Mouse (Mus musculus) hindbrain, embryonic 13.5 days (tissue): Measurements from ENCODE around the gene Smap1. TPM values are rescaled to one million over a fixed set of nuclear protein-coding genes. Genes with fewer than 3 reads are reported as not detected.

Source experiments
- ATAC-seq: fragments of 200-750 bp; cut with Nextera tagmentation; 2 replicates; pipeline ENCODE4 v1.8.0; 2017; ENCODE audit warnings: moderate TSS enrichment; ENCODE audit not compliant: low FRiP score
- H3K27ac ChIP-seq: fragments of 300-500 bp; sonication (generic); 2 replicates; pipeline ENCODE4 v1.5.1; 2015; ENCODE audit warnings: inconsistent platforms, mild to moderate bottlenecking, moderate library complexity
- H3K27me3 ChIP-seq: fragments of 300-500 bp; sonication (generic); 2 replicates; pipeline ENCODE4 v1.6.1; 2015; ENCODE audit warnings: mild to moderate bottlenecking, inconsistent platforms
- H3K36me3 ChIP-seq: fragments of 300-500 bp; sonication (generic); 2 replicates; pipeline ENCODE4 v1.6.1; 2015; ENCODE audit warnings: mild to moderate bottlenecking, inconsistent platforms
- H3K4me1 ChIP-seq: fragments of 300-500 bp; sonication (generic); replicated peaks from 2 replicates; pipeline ENCODE4 v1.6.1; 2015; ENCODE audit warnings: inconsistent platforms
- H3K4me2 ChIP-seq: fragments of 300-500 bp; sonication (generic); 2 replicates; pipeline ENCODE4 v1.6.1; 2015; ENCODE audit warnings: inconsistent platforms, mild to moderate bottlenecking, moderate library complexity
- H3K4me3 ChIP-seq: fragments of 300-500 bp; sonication (generic); 2 replicates; pipeline ENCODE4 v1.5.1; 2015; ENCODE audit warnings: mild to moderate bottlenecking, inconsistent platforms
- H3K9ac ChIP-seq: fragments of 300-500 bp; sonication (generic); 2 replicates; pipeline ENCODE4 v1.6.1; 2015; ENCODE audit warnings: mild to moderate bottlenecking, inconsistent platforms
- H3K9me3 ChIP-seq: fragments of 300-500 bp; sonication (generic); 2 replicates; pipeline ENCODE4 v1.6.1; 2016; ENCODE audit warnings: inconsistent platforms
- WGBS: fragments of 180-500 bp; shearing (Covaris S2); methylation state at CpG from one replicate; pipeline ENCODE4 v1.1.7; 2015; 5-methylcytosine and 5-hydroxymethylcytosine counted together
- polyA plus RNA-seq: library from polyadenylated mRNA; unstranded; fragments of >200 nt; fragmentation: Nextera tagmentation; extraction: Ambion mirVana; gene quantifications from 2 replicates; pipeline ENCODE4 v1.2.1, GENCODE M21; 2015

Gene Smap1
- polyA plus RNA-seq, 1 experiment from 2014 or later, result 77.3 TPM

GRCm38 (mm10) chr1:23944076-23944475 is 22.0 kb upstream of the Smap1 start:
- Histone ChIP-seq H3K4me3 (no peak overlapping the region), H3K4me1 (peaks cover 6% of the 10 kb centered on the region), H3K9me3 (no peaks in the 10 kb centered on the region; the same call in 1 of the 2 replicates), H3K36me3 (no peaks in the 10 kb centered on the region), H3K4me2 (no peak overlapping the region), H3K9ac (no peak overlapping the region), H3K27me3 (no peaks in the 10 kb centered on the region), H3K27ac (no peak overlapping the region)
- WGBS, result 86% methylated on average over 1 of the region's 1 CpGs
- ATAC-seq, result no peak

DNA sequence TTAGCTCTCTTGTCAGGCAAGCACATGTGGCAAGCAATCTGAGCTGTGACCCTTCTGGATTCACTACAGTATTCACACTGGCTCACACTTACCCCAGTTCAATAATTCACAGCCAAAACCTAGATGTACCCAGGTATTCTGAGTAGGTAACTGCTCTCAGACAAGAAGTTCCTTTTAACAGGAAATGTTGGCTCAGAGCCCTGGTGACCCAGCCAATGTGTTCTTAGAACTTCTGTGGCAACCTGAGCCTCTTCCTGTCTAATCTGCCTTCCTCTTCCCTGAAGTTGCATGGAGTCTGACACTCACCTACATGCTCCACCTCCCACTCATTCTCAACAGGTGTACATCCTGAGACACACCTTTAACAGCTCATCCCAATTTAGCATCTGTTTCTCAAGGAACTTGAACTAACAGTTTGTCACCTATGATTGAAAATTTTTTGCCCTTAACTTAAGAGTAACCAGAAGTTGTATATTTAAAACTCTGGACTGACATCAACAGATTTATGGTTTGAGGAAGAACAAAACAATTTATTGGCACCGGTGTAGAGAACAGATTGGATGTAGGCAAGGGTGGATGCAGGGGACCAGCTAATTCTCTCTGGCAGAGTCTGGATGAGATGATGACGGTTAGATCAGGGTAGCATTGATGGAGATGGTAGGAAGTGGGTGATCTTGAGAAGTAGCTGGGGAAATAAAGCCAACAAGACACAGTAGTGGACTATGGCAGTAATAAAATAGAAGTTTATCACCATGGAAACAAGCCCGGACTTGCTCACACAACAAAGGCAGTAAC is 21.2 kb upstream of the Smap1 start:
- H3K27me3 ChIP-seq, result no peaks in the 10 kb centered on the region

DNA sequence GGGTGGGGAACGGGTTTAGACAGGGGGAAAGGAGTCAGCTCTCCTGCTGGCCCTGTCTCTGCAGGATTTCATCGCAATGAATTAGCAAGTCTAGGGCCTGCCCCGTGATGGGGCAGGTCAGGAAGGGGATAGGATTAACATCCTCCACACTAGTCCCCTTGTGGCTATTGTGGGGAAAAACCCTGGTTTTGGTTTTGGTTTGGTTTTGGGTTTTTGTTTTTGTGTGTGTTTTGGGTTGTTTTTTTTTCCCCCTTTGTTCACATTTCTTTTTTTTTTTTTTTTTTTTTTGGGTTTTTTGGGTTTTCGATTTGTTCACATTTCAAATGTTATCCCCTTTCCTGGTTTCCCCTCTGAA is 13.3 kb upstream of the Smap1 start:
- no peaks in the 10 kb centered on the region for H3K27me3 ChIP-seq
- no peak overlapping the region for H3K4me2 ChIP-seq
- no peak overlapping the region for H3K27ac ChIP-seq
- no peak overlapping the region for H3K9ac ChIP-seq
- 33% methylated on average over 4 of the region's 4 CpGs for WGBS
- H3K36me3 ChIP-seq, result no peaks in the 10 kb centered on the region
- H3K4me1 ChIP-seq, result no peaks in the 10 kb centered on the region
- no peak for ATAC-seq
- H3K4me3 ChIP-seq, result no peak overlapping the region
- H3K9me3 ChIP-seq, result no peaks in the 10 kb centered on the region; the same call in 1 of the 2 replicates

More for the DNA sequence above, 21.2 kb upstream of the Smap1 start:
- Histone ChIP-seq H3K27ac (no peak overlapping the region), H3K4me2 (no peak overlapping the region), H3K9me3 (no peaks in the 10 kb centered on the region; the same call in 1 of the 2 replicates), H3K4me3 (no peak overlapping the region), H3K4me1 (peaks cover 1% of the 10 kb centered on the region), H3K36me3 (no peaks in the 10 kb centered on the region), H3K9ac (no peak overlapping the region)
- ATAC-seq, result no peak
- 80% methylated on average over 3 of the region's 3 CpGs for WGBS

- no peak for ATAC-seq
- no peaks in the 10 kb centered on the region; the same call in 1 of the 2 replicates for H3K9me3 ChIP-seq
- H3K4me1 ChIP-seq, result no peaks in the 10 kb centered on the region
- H3K27ac ChIP-seq, result no peak overlapping the region
- no peak overlapping the region for H3K4me2 ChIP-seq
- WGBS, result 59% methylated on average over 8 of the region's 8 CpGs
- H3K4me3 ChIP-seq, result no peak overlapping the region
- no peaks in the 10 kb centered on the region for H3K27me3 ChIP-seq
- no peaks in the 10 kb centered on the region for H3K36me3 ChIP-seq
- no peak overlapping the region for H3K9ac ChIP-seq
Observed at GRCm38 (mm10) chr1:23934669-23935407, 12.7 kb upstream of the Smap1 start.

DNA sequence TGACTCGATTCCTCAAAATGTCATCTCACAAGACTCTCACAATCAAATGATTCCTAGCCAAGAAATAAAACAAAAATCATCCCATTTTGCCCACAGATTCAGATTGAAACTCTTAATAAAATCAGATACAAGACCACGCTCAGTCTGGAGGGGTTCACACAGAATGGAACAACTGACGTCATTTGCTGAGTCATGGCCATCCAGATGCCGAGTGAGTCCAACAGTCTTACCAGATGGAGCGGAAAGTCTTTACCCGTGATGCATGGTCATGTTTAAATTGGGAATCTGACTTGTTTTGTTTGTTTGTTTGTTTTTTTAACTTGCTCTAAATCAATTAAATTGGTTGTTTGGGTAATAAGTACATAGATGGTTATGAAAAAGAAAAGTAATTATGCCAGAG is 7.3 kb upstream of the Smap1 start:
- no peak for ATAC-seq
- Histone ChIP-seq H3K4me2 (no peak overlapping the region), H3K4me3 (no peak overlapping the region), H3K27ac (no peak overlapping the region), H3K9ac (no peak overlapping the region), H3K27me3 (no peaks in the 10 kb centered on the region), H3K4me1 (no peaks in the 10 kb centered on the region), H3K36me3 (no peaks in the 10 kb centered on the region), H3K9me3 (no peaks in the 10 kb centered on the region)
- 97% methylated on average over 6 of the region's 6 CpGs for WGBS

DNA sequence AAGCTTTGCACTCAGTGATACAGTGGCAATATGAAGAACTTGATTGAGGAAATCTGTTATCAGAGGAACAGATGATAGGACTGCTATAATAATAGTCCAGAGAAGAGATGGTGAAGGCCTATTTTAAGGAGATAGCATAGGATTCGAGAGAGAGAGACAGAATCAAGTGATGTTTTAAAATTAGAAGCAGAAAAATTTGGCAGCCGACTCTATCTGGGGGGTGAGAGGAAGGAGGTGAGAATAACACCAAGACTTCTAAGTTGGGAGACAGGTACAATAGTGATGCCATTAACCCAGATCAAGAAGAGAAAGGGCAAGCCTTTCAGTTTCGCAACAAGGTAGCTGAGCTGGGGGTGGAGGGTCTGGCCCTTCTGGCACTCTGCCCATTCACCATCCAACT is 6.3 kb upstream of the Smap1 start:
- Histone ChIP-seq H3K9me3 (no peaks in the 10 kb centered on the region), H3K27me3 (no peaks in the 10 kb centered on the region), H3K9ac (no peak overlapping the region), H3K4me3 (no peak overlapping the region), H3K27ac (no peak overlapping the region), H3K4me1 (no peaks in the 10 kb centered on the region), H3K4me2 (no peak overlapping the region), H3K36me3 (no peaks in the 10 kb centered on the region)
- no peak for ATAC-seq
- WGBS, result 89% methylated on average over 3 of the region's 3 CpGs

DNA sequence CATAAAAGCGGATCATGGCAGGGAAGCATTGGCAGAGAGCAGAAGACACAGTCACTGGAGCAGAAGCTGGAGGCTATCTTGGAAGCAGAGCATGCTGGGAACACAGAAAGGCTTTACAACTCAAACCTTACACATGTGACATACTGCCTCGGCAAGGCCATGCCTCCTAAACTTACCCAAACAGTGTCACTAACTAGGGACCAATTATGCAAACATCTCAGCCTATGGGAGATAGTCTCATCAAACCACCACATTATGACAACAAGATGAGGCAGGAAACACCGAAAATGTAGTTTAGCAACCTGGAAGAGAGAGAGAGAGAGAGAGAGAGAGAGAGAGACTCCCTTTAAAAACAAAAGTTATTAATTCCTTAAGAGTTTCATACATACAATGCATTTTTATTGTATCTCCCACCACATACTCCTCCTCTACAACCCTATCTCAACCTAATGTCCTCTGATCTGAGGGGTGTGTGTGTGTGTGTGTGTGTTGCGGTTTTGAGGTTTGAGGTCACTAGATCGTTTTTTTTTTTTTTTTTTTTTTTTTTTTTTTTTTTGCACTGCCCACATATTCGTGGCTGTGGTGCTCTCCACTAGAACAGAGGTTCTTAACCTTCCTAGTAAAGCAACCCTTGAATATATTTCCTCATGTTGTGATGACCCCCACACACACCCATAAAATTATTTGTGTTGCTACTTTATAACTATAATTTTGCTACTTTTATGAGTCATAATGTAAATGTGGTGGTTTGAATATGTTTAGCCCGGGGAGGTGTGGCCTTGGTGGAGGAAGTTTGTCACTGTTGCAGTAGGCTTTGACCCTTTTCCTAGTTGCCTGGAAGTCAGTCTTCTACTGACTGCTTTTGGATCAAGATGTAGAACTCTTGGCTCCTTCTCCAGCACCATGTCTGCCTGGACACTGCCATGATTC is 1.9 kb upstream of the Smap1 start:
- no peak overlapping the region for H3K27ac ChIP-seq
- H3K27me3 ChIP-seq, result no peaks in the 10 kb centered on the region
- no peak overlapping the region for H3K4me2 ChIP-seq
- ATAC-seq, result no peak
- peaks cover 24% of the 10 kb centered on the region for H3K4me1 ChIP-seq
- H3K9ac ChIP-seq, result no peak overlapping the region
- H3K4me3 ChIP-seq, result no peak overlapping the region
- 90% methylated on average over 7 of the region's 7 CpGs for WGBS
- no peaks in the 10 kb centered on the region for H3K9me3 ChIP-seq
- H3K36me3 ChIP-seq, result no peaks in the 10 kb centered on the region

GRCm38 (mm10) chr1:23922530-23922884 is 390 bp upstream of the Smap1 start:
- Histone ChIP-seq H3K4me2 (peak overlapping the region; percentile 76), H3K27ac (peak overlapping the region; percentile 97), H3K4me3 (peak overlapping the region; percentile 97), H3K27me3 (no peaks in the 10 kb centered on the region), H3K36me3 (no peaks in the 10 kb centered on the region), H3K9me3 (no peaks in the 10 kb centered on the region), H3K9ac (peak overlapping the region; percentile 95), H3K4me1 (peaks cover 26% of the 10 kb centered on the region)
- 30% methylated on average over 9 of the region's 9 CpGs for WGBS
- peak; percentile 54 for ATAC-seq

GRCm38 (mm10) chr1:23920275-23920674 is 1.8 kb downstream of the Smap1 start:
- 15% methylated on average over 2 of the region's 2 CpGs for WGBS
- no peak for ATAC-seq
- H3K27ac ChIP-seq, result no peak overlapping the region
- H3K9ac ChIP-seq, result peak overlapping the region; percentile 59
- no peaks in the 10 kb centered on the region for H3K27me3 ChIP-seq
- H3K36me3 ChIP-seq, result no peaks in the 10 kb centered on the region
- H3K4me1 ChIP-seq, result peaks cover 26% of the 10 kb centered on the region
- peak overlapping the region; percentile 76 for H3K4me2 ChIP-seq
- peak overlapping the region; percentile 17 for H3K4me3 ChIP-seq
- no peaks in the 10 kb centered on the region for H3K9me3 ChIP-seq

DNA sequence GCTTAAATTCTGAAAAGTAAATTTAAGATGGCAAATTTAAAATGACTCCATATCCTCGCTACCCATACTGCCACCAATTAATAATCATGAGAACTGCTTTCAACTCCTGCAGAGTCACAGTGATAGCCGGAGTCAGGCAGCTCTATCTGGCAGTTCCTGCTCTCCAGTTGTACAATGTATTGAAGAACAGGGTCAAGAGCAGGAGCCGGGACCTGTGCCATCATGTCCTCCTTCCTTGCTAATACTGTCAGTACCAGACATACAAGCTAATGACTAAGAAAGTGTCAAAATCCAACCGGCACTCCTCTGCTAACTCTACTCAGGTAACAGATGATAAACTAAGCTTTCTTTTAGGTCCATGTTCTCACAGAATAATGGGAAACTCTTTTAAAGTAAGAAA is 3.0 kb downstream of the Smap1 start:
- no peaks in the 10 kb centered on the region for H3K27me3 ChIP-seq
- no peak overlapping the region for H3K4me3 ChIP-seq
- H3K9me3 ChIP-seq, result no peaks in the 10 kb centered on the region
- H3K4me1 ChIP-seq, result peaks cover 26% of the 10 kb centered on the region
- ATAC-seq, result no peak
- no peak overlapping the region for H3K9ac ChIP-seq
- no peak overlapping the region for H3K27ac ChIP-seq
- H3K4me2 ChIP-seq, result no peak overlapping the region
- 85% methylated on average over 4 of the region's 4 CpGs for WGBS
- no peaks in the 10 kb centered on the region for H3K36me3 ChIP-seq

GRCm38 (mm10) chr1:23915483-23915882 is 6.6 kb downstream of the Smap1 start:
- Histone ChIP-seq H3K4me2 (no peak overlapping the region), H3K27me3 (no peaks in the 10 kb centered on the region), H3K9me3 (no peaks in the 10 kb centered on the region), H3K9ac (no peak overlapping the region), H3K4me3 (no peak overlapping the region), H3K27ac (no peak overlapping the region), H3K36me3 (0 out of 2 replicates have a peak, but pooled peaks cover under 1% of the 10 kb centered on the region), H3K4me1 (peaks cover 11% of the 10 kb centered on the region)
- WGBS, result 96% methylated on average over 4 of the region's 4 CpGs
- ATAC-seq, result no peak

DNA sequence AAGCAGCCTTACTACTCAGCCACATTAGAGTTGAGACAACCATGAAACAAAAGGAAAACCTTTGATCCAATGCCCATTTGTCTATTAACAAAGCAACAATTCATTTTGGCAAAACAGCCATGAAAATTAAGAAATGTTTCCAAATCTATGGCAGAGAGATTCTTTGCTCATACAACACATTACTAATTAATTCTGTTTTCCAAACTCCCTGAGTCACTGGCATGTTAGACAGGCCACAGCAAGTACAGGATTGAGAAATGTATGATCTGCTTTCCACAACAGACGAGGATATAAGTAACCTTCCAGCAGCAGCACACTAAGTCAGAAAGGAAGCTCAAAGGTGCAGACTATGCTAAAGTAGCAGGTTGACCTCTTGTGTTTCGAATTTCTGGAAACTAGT is 9.1 kb downstream of the Smap1 start:
- no peak overlapping the region for H3K4me3 ChIP-seq
- no peaks in the 10 kb centered on the region; the same call in 1 of the 2 replicates for H3K4me1 ChIP-seq
- WGBS, result 70% methylated on average over 2 of the region's 2 CpGs
- H3K27me3 ChIP-seq, result no peaks in the 10 kb centered on the region
- H3K36me3 ChIP-seq, result 0 out of 2 replicates have a peak, but pooled peaks cover 6% of the 10 kb centered on the region
- no peaks in the 10 kb centered on the region for H3K9me3 ChIP-seq
- H3K27ac ChIP-seq, result no peak overlapping the region
- no peak for ATAC-seq
- H3K4me2 ChIP-seq, result no peak overlapping the region
- H3K9ac ChIP-seq, result no peak overlapping the region
